Mouse (Mus musculus): ENCODE data around the gene Fto. TPM values are rescaled to one million over a fixed set of nuclear protein-coding genes. Genes with fewer than 3 reads are reported as not detected.

The Fto gene
- total RNA-seq, 2 experiments from 2014 or later, result 123 to 127 TPM

DNA sequence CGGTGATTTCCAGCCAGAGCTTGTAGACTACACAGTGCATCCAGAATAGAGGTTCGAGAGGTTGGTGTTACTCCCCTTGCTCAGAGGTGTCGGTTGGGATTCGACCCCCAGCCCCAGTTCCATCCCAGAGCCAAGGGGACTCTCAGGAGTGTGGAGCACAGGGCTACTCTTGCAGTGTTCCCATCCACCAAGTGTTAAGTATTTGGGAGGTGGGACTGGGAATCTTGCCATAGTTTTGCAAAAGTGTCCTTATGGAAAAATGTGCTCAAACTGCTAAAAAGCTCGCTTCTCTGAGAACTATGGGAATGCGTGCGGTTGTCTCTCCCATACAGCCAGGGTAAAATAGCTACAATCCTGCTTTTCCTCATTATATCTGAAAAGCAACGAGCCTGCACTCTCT lies 180.0 kb downstream of the Fto start:
- no peak for DNase-seq (ENCODE audit: low spot score in 2 of 2)

DNA sequence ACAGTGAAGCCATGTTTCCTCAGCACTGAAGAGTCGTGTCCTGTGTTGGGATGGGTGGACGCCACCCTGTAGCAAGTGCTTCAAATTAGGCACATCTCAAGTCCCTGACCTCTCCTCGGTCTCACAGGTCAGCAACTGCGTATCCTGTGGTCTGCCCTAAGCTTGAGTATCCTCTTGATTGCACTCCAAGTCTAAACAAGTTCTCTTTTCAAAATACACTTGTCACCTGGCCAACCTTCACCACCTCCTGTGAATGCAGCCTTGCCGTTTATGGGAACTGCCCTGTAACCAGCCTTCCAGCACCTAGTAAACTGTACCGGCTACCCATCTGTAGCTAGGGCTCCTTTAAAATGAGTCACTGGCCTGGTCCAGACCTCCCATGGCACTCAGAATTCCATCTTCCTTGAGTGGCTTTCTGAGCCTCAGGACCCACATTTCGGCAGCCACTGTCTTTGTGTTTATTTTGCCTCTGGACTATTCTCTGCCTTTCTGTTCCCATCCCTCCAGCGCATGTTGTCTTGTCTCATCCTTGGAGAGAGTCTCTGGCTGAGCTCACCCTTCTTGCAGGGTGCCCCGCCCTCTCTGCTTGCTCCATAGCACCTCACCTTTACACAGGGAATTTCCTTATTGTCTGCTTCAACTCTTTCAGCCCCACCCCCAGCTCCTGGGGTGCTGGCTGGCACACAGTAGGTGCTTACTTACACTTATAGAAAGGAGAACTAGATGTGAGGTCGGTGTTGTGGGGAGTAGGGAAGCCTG lies 181.4 kb downstream of the Fto start:
- DNase-seq (ENCODE audit: low spot score in 2 of 2), result no peak

GRCm38 (mm10) chr8:91495260-91495601 lies 181.9 kb downstream of the Fto start:
- DNase-seq (ENCODE audit: low spot score in 2 of 2), result no peak

GRCm38 (mm10) chr8:91496000-91496399 lies 182.7 kb downstream of the Fto start:
- DNase-seq (ENCODE audit: low spot score in 2 of 2), result no peak

DNA sequence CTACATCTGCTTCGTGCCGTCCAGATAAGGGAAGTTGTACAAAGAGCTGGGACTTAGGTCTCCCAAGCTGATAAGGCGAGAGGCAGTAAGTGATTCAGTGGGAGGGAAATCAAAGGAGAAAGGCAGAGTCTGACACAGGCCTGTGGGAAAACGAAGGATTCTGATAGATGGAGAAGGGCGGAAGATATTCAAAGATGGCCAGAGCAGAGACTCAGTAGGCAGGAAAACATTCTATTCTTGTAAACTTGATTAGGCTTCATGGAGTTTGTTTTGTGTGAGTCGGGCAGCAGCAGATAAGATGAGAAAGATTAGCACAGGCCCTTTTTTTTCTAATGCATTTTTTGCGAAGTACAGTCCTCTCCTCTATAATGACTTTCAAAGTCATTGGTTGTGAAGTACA lies 183.6 kb downstream of the Fto start:
- DNase-seq (ENCODE audit: low spot score in 2 of 2), result no peak

DNA sequence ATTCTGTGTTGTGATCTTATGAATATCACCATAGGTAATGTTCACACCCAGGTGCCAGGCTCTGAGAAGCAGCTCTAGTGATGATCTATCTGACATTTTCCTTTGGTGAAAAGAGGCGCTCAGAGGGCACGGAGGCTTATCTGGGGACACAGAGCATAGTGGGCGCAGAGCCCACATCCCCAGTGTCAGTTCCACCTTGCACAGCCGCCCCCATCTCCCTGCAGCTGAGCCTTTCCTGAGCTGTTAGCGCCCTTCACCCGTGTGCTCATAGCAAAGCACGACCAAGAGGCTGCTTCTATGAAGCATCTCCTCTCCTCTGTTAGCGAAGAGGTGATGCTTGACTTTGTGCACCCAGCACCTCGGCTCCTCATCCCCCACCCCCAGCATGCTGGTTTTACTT lies 185.3 kb downstream of the Fto start:
- DNase-seq (ENCODE audit: low spot score in 2 of 2), result no peak

GRCm38 (mm10) chr8:91499303-91499702 lies 186.0 kb downstream of the Fto start:
- DNase-seq (ENCODE audit: low spot score in 2 of 2), result no peak

- DNase-seq (ENCODE audit: low spot score in 2 of 2), result no peak
Measured at GRCm38 (mm10) chr8:91501960-91502600, 188.8 kb downstream of the Fto start.

- DNase-seq (ENCODE audit: low spot score in 2 of 2), result no peak
Measured at GRCm38 (mm10) chr8:91502791-91503190, 189.5 kb downstream of the Fto start.

GRCm38 (mm10) chr8:91504360-91504759 lies 191.0 kb downstream of the Fto start:
- DNase-seq (ENCODE audit: low spot score in 2 of 2), result no peak

DNA sequence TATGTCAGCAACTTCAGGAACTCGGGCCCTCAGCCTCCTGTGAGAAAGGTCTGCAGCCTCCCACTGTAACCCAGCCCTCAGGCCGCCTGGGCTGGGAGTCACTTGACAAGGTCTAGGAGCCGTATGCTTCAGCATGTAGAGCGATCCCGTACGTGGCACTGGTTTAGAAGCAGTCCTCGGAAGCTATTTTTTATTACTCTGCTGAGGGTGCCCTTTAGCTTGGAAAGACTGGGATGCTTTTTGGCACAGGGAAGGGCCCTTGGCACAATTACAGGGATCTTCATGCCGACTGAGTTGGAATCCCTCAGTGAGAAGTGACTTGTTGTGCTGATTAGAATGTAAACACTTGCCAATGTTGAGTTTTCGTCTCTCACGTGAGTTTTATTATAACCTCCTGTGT lies 191.6 kb downstream of the Fto start:
- peak in 1 of 2 experiments; percentile 33 for DNase-seq (ENCODE audit: low spot score in 2 of 2)

DNA sequence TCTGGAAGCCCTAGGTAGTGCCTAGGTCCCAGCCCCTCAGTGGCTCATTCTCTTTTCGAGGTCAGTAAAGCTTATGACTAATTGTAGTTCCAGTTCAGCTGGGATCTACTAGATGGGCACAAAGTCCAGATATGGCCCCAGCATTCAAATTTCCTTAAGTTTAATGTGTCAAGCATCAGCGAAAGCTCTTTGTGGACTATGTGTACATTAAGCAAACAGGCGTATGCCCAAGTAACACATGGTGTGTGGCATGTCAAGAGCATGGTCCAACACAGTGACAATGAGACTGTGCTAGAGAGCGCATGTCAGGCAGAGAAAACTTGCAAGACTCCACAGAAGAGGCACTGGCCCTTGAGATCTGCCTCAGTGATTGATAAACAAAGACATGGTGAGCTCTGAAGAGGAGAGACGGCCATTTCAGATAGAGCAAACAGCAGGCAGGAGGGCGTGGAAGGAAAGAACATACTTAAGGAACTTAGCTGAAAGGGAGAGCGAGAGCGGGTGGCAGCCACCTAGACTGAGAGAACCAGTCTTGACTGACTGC lies 192.2 kb downstream of the Fto start:
- DNase-seq (ENCODE audit: low spot score in 2 of 2), result no peak

DNA sequence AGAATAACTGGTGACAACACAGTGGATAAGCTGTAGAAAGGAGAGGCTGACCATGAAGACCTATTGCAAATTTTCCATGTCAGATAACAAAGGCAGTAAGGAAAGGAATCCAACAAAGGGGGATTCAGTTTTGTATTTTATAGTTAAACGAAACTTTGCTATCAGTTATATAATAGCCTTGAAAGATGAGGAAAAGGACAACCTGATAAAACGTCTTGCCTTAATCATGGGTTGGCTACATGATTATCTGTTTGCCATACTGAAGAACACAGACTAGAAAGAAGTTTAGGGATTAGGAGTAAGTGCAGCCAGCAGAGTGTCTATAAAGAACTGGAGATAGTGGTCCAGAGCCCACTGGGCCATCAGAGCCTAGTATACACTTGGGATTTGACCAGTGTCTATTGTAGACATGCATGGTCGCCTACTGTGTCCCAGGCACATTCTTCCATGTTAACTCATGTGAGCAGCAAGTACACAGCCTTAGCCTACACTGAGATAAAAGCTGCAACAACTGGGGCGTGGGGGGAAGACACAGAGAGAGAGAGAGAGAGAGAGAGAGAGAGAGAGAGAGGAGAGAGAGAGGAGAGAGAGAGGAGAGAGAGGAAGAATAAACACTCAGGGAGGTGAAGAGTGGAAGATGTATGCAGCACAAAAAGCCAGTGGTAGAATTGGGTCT lies 192.8 kb downstream of the Fto start:
- no peak for DNase-seq (ENCODE audit: low spot score in 2 of 2)

GRCm38 (mm10) chr8:91506682-91507257 lies 193.4 kb downstream of the Fto start:
- no peak for DNase-seq (ENCODE audit: low spot score in 2 of 2)

DNA sequence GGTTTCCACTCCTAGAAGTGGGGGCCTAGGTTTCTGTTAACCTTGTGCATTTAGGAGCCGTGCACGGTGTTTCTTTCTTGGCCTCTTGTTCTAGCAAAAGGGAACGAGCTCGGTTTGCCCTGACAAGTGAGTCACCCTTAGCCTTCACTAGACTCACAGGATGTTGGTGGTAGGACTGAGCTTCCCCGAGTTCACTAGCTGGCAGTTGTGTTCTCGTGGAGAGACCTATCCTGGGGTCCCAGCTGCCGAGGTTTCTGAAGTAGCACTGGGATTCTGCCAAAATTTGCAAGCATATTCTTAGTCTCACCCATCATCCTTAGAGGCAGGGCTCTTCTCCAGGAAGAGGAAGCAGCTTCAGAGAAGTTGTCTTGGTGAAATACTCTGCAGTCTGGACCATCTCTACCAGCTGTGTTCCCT lies 194.4 kb downstream of the Fto start:
- no peak for DNase-seq (ENCODE audit: low spot score in 2 of 2)

GRCm38 (mm10) chr8:91508284-91508683 lies 195.0 kb downstream of the Fto start:
- no peak for DNase-seq (ENCODE audit: low spot score in 2 of 2)

GRCm38 (mm10) chr8:91509206-91509899 lies 196.0 kb downstream of the Fto start:
- DNase-seq (ENCODE audit: low spot score in 2 of 2), result no peak

- DNase-seq (ENCODE audit: low spot score in 2 of 2), result no peak
Measured at GRCm38 (mm10) chr8:91509900-91510260, 196.6 kb downstream of the Fto start.

GRCm38 (mm10) chr8:91510716-91511115 lies 197.4 kb downstream of the Fto start:
- DNase-seq (ENCODE audit: low spot score in 2 of 2), result no peak

GRCm38 (mm10) chr8:91511943-91512342 lies 198.6 kb downstream of the Fto start:
- no peak for DNase-seq (ENCODE audit: low spot score in 2 of 2)

DNA sequence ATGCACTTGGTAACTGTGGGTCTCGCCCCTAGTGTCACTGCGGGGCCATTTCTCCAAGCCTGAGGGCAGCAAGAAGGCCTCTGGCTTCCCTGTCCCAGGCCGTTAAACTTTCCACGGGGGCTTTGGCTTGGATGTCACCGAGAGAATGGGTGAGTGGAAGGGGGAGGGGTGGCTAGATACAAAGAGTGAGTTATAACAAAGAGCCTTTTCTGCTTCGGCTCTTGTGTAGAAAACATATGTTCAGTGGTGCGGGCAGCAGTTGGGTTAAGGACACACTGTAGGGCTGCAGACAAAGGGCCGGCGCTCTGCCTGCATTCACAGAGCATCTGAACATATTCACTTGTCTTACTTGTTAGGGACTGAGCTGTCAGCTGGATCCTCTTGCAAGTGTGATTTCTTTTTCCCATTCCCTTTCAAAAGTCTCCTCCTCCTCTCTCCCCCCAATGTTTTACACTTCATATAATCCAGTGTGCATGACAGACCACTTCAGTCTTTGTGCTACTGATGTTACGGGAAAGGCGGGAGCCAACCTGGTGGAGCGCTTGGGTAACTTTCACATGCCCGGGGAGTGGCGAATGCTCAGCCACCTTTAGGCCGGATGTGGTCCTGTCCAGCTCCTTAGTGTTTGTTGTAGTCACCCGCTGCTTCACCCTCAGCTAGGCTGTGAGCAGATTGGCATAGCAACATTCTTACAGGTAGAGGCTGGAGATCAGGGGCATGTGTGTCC lies 201.6 kb downstream of the Fto start:
- no peak for DNase-seq (ENCODE audit: low spot score in 2 of 2)

All from layer of hippocampus, postnatal 14 days (tissue).